Mouse (Mus musculus) fat pad, adult 2 months (tissue): ENCODE data around the gene Fam122b.

Source experiments
- DNase-seq: peaks from one replicate; pipeline ENCODE4 v3.0.0-alpha.2; 2011; ENCODE audit warnings: low read depth, low spot score; ENCODE audit errors: extremely low read depth

Gene Fam122b

DNA sequence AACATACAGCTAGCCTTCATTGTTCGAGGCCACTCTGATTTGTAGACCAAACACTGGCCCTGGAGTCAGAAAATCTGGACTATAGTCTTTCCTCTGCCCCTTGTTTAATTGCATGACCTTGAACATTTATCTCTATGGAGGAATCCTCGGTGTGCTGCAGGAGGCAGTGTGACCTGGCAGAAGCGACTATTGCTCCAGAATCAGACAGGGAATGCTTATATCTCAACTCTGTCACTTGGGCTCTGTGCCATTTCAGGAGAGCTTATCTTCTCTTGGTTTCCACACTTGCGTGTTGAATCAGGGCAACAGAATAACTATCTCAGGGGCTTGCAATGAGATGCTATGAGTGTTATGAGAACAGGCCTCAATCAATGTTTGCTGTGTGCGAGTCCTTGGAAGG lies 68.0 kb downstream of the Fam122b start:
- no peak for DNase-seq

- no peak for DNase-seq
Observed at GRCm38 (mm10) chrX:53197681-53198080, 71.9 kb downstream of the Fam122b start.

DNA sequence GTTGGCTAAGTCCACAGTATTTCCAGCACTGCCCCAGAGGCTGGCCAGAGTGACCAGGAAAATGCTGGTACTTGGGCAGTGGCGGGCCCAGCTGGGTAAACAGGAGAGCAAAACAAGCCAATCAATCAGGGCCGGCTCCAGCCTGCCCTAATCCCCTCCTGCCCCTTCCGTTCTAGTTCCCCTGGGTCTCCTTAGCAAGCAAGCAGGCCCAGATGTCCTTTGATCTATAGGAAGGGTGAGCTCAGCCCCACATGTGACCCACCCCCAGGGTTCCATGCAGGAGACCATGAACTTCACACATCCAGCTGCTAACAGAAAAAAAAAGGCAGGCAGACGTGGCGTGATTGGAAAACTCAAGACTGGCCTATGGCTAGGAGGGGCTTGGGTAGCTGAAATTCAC lies 73.2 kb downstream of the Fam122b start:
- DNase-seq = no peak
